Mouse (Mus musculus) limb, embryonic 14.5 days (tissue): ENCODE results near the gene Dag1. TPM values are rescaled to one million over a fixed set of nuclear protein-coding genes. Genes with fewer than 3 reads are reported as not detected.

ENCODE experiments used
- ATAC-seq: fragments of 200-750 bp; cut with Nextera tagmentation; 2 replicates; pipeline ENCODE4 v1.8.0; 2017; ENCODE audit warnings: low read depth, moderate number of reproducible peaks, moderate TSS enrichment; ENCODE audit not compliant: low FRiP score
- DNase-seq: peaks from one replicate; pipeline ENCODE4 v3.0.0-alpha.2; 2015; ENCODE audit warnings: low spot score
- H3K27ac ChIP-seq: fragments of 300-500 bp; sonication (generic); replicated peaks from 2 replicates; pipeline ENCODE4 v1.5.1; 2014; ENCODE audit warnings: low read depth, mild to moderate bottlenecking, low read length, moderate library complexity, mixed read lengths
- H3K27me3 ChIP-seq: fragments of 300-500 bp; sonication (generic); 2 replicates; pipeline ENCODE4 v1.6.1; 2014; ENCODE audit warnings: low read length, mixed read lengths; ENCODE audit not compliant: control insufficient read depth, insufficient read depth
- H3K36me3 ChIP-seq: fragments of 300-500 bp; sonication (generic); 2 replicates; pipeline ENCODE4 v1.6.1; 2014; ENCODE audit warnings: mild to moderate bottlenecking, low read length, moderate library complexity, mixed read lengths; ENCODE audit not compliant: control insufficient read depth, insufficient read depth
- H3K4me1 ChIP-seq: fragments of 300-500 bp; sonication (generic); 2 replicates; pipeline ENCODE4 v1.6.1; 2014; ENCODE audit warnings: antibody characterized with exemption, low read length, mixed read lengths; ENCODE audit not compliant: control insufficient read depth, insufficient read depth
- H3K4me2 ChIP-seq: fragments of 300-500 bp; sonication (generic); replicated peaks from 2 replicates; pipeline ENCODE4 v1.6.1; 2014; ENCODE audit warnings: low read depth, mild to moderate bottlenecking, low read length, moderate library complexity; ENCODE audit not compliant: severe bottlenecking
- H3K4me3 ChIP-seq: fragments of 300-500 bp; sonication (generic); replicated peaks from 2 replicates; pipeline ENCODE4 v1.5.1; 2014; ENCODE audit warnings: low read length
- H3K9ac ChIP-seq: fragments of 300-500 bp; sonication (generic); 2 replicates; pipeline ENCODE4 v1.6.1; 2014; ENCODE audit warnings: mild to moderate bottlenecking, low read depth, low read length, moderate library complexity; ENCODE audit not compliant: severe bottlenecking
- H3K9me3 ChIP-seq: fragments of 300-500 bp; sonication (generic); 2 replicates; pipeline ENCODE4 v1.6.1; 2016; ENCODE audit warnings: low read length; ENCODE audit not compliant: control insufficient read depth
- POLR2A ChIP-seq: fragments of 200-500 bp; IDR thresholded peaks from 2 replicates; pipeline ENCODE4 v1.8.0; 2012; ENCODE audit warnings: inconsistent platforms, mild to moderate bottlenecking, moderate library complexity, borderline replicate concordance; ENCODE audit not compliant: insufficient read depth, insufficient read length; ENCODE audit errors: extremely low read depth
- WGBS: fragments of 180-500 bp; shearing (Covaris S2); extraction: QIAGEN DNeasy Blood & Tissue Kit; methylation state at CpG from one replicate; pipeline ENCODE4 v1.1.7; 2014; 5-methylcytosine and 5-hydroxymethylcytosine counted together
- polyA plus RNA-seq, 2 experiments: library from polyadenylated mRNA; depleted of rRNA in 1 of 2; stranded (reverse) in 1 of 2; unstranded in 1 of 2; fragments of >200 nt; fragmentation: Nextera tagmentation in 1 of 2; extraction: Ambion mirVana in 1 of 2; gene quantifications; 2 replicates each; pipeline versions ENCODE4 v1.2.1 to v1.2.3; 2012 to 2014

Gene Dag1
- polyA plus RNA-seq, 2 experiments: 49.7 to 82.5 TPM

DNA sequence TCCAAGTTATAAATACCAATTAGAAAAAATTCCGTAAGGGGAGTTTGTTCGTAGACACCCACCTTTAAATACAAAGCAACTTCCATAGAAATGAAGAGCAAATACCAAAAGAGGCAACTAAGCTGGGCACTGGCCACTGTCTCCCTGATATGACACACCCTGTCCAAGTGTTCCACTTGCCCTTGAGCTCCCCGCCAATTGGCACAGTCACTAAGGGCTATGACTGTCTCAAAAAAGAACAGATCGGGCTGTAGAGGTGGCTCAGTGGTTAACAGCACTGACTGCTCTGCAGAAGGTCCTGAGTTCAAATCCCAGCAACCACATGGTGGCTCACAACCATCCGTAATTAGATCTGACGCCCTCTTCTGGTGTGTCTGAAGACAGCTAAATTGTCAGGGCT, 11.9 kb downstream of the Dag1 start:
- DNase-seq: no peak
- H3K4me1 ChIP-seq: no peaks in the 10 kb centered on the region
- no peak for ATAC-seq
- no peaks in the 10 kb centered on the region for H3K9me3 ChIP-seq
- no peak overlapping the region for H3K4me2 ChIP-seq
- H3K27ac ChIP-seq: no peak overlapping the region
- TF ChIP-seq POLR2A: no peak
- no peak overlapping the region for H3K4me3 ChIP-seq
- peaks cover 24% of the 10 kb centered on the region for H3K36me3 ChIP-seq
- 90% methylated on average over 6 of the region's 6 CpGs for WGBS
- H3K9ac ChIP-seq: no peak overlapping the region
- H3K27me3 ChIP-seq: no peaks in the 10 kb centered on the region

GRCm38 (mm10) chr9:108248957-108249356, 14.8 kb downstream of the Dag1 start:
- Histone ChIP-seq H3K9ac (no peak overlapping the region), H3K4me3 (no peak overlapping the region), H3K27ac (no peak overlapping the region), H3K4me1 (no peaks in the 10 kb centered on the region), H3K4me2 (no peak overlapping the region), H3K27me3 (no peaks in the 10 kb centered on the region), H3K9me3 (no peaks in the 10 kb centered on the region), H3K36me3 (peaks cover 31% of the 10 kb centered on the region)
- WGBS: 65% methylated on average over 5 of the region's 5 CpGs
- TF ChIP-seq POLR2A: no peak
- DNase-seq: no peak
- no peak for ATAC-seq

GRCm38 (mm10) chr9:108244984-108245383, 18.8 kb downstream of the Dag1 start:
- H3K9me3 ChIP-seq: no peaks in the 10 kb centered on the region
- TF ChIP-seq POLR2A: no peak
- no peak overlapping the region for H3K27ac ChIP-seq
- no peaks in the 10 kb centered on the region for H3K27me3 ChIP-seq
- WGBS: 72% methylated on average over 3 of the region's 3 CpGs
- H3K4me2 ChIP-seq: no peak overlapping the region
- H3K36me3 ChIP-seq: peaks cover 15% of the 10 kb centered on the region
- ATAC-seq (no peak), DNase-seq (no peak)
- H3K4me1 ChIP-seq: 0 out of 2 replicates have a peak, but pooled peaks cover under 1% of the 10 kb centered on the region
- H3K9ac ChIP-seq: no peak overlapping the region
- H3K4me3 ChIP-seq: no peak overlapping the region

GRCm38 (mm10) chr9:108244540-108244939, 19.2 kb downstream of the Dag1 start:
- Histone ChIP-seq H3K4me2 (no peak overlapping the region), H3K9me3 (no peaks in the 10 kb centered on the region), H3K4me1 (0 out of 2 replicates have a peak, but pooled peaks cover 4% of the 10 kb centered on the region), H3K27me3 (no peaks in the 10 kb centered on the region), H3K9ac (no peak overlapping the region), H3K36me3 (peaks cover 15% of the 10 kb centered on the region), H3K27ac (no peak overlapping the region), H3K4me3 (no peak overlapping the region)
- no peak for ATAC-seq
- TF ChIP-seq POLR2A: no peak
- 89% methylated on average over 3 of the region's 3 CpGs for WGBS
- DNase-seq: no peak

- no peak for ATAC-seq
- TF ChIP-seq POLR2A: no peak
- Histone ChIP-seq H3K9me3 (no peaks in the 10 kb centered on the region), H3K9ac (no peak overlapping the region), H3K36me3 (no peaks in the 10 kb centered on the region), H3K4me3 (no peak overlapping the region), H3K27me3 (no peaks in the 10 kb centered on the region), H3K4me2 (no peak overlapping the region), H3K4me1 (peaks cover 20% of the 10 kb centered on the region; the same call in 1 of the 2 replicates), H3K27ac (no peak overlapping the region)
- WGBS: 56% methylated on average over 5 of the region's 5 CpGs
- no peak for DNase-seq
These were observed 23.8 kb downstream of the Dag1 start for GRCm38 (mm10) chr9:108239951-108240350.

- Histone ChIP-seq H3K4me3 (no peak overlapping the region), H3K4me1 (peaks cover 20% of the 10 kb centered on the region; the same call in 1 of the 2 replicates), H3K36me3 (peaks cover 6% of the 10 kb centered on the region), H3K9ac (no peak overlapping the region), H3K4me2 (no peak overlapping the region), H3K27ac (no peak overlapping the region), H3K27me3 (no peaks in the 10 kb centered on the region), H3K9me3 (no peaks in the 10 kb centered on the region)
- WGBS: 67% methylated on average over 3 of the region's 3 CpGs
- ATAC-seq (no peak), DNase-seq (no peak)
- no peak for TF ChIP-seq POLR2A
These were observed 24.9 kb downstream of the Dag1 start for GRCm38 (mm10) chr9:108238831-108239230.
